Mouse (Mus musculus): ENCODE data around the gene Cep83. TPM values are rescaled to one million over a fixed set of nuclear protein-coding genes. Genes with fewer than 3 reads are reported as not detected.
A peak's percentile ranks its signal among the peaks of the same experiment; 100 is the strongest.
"Not testable (repeated sequence)": the region's sequence is repeated elsewhere in the genome, so short reads cannot be mapped to it uniquely, and the experiment has no call there.

Gene Cep83
- total RNA-seq (2021), result 10 to 100 TPM; 20.0 to 21.7 TPM
- long read RNA-seq, experiment 1, transcript Cep83-201 (16 exons, 3,639 nt), result major isoform, 33 of 43 reads
- long read RNA-seq, experiment 1, partial matches to known transcripts, result 3 of 43 reads
- long read RNA-seq, experiment 1, other reads (novel, unspliced or antisense), result 4 of 43 reads
- long read RNA-seq, experiment 2, transcript Cep83-204 (4 exons, 1,842 nt), result minor isoform, 7 of 39 reads
- long read RNA-seq, experiment 2, transcript Cep83-201 (16 exons, 3,639 nt), result major isoform, 24 of 39 reads
- long read RNA-seq, experiment 2, partial matches to known transcripts, result 4 of 39 reads
- long read RNA-seq, experiment 2, other reads (novel, unspliced or antisense), result 4 of 39 reads

GRCm38 (mm10) chr10:94688420-94689175 lies at the start of gene Cep83:
Cep83 (plus strand) TSS chr10:94688654.
- DNase-seq (ENCODE audit: low spot score), result peak; percentile 93

GRCm38 (mm10) chr10:94639281-94639680 lies 49.2 kb upstream of the Cep83 start:
- no peak for DNase-seq (ENCODE audit: low spot score)

GRCm38 (mm10) chr10:94640067-94640466 lies 48.4 kb upstream of the Cep83 start:
- no peak for DNase-seq (ENCODE audit: low spot score)

- DNase-seq (ENCODE audit: low spot score), result no peak
Observed at GRCm38 (mm10) chr10:94664036-94664435, 24.4 kb upstream of the Cep83 start.

GRCm38 (mm10) chr10:94664455-94664854 lies 24.0 kb upstream of the Cep83 start:
- no peak for DNase-seq (ENCODE audit: low spot score)

- DNase-seq (ENCODE audit: low spot score), result no peak
Observed at GRCm38 (mm10) chr10:94668147-94668546, 20.3 kb upstream of the Cep83 start.

- no peak for DNase-seq (ENCODE audit: low spot score)
Observed at GRCm38 (mm10) chr10:94687801-94688419, 544 bp upstream of the Cep83 start.

- no peak for DNase-seq (ENCODE audit: low spot score)
Observed at GRCm38 (mm10) chr10:94689176-94689510, 689 bp downstream of the Cep83 start.

GRCm38 (mm10) chr10:94690376-94690775 lies 1.9 kb downstream of the Cep83 start:
- DNase-seq (ENCODE audit: low spot score), result no peak

GRCm38 (mm10) chr10:94692163-94692562 lies 3.7 kb downstream of the Cep83 start:
- DNase-seq (ENCODE audit: low spot score), result no peak

- no peak for DNase-seq (ENCODE audit: low spot score)
Observed at GRCm38 (mm10) chr10:94705643-94706258, 17.3 kb downstream of the Cep83 start.

GRCm38 (mm10) chr10:94706695-94707094 lies 18.2 kb downstream of the Cep83 start:
- no peak for DNase-seq (ENCODE audit: low spot score)

- no peak for DNase-seq (ENCODE audit: low spot score)
Observed at GRCm38 (mm10) chr10:94709622-94710319, 21.3 kb downstream of the Cep83 start.

- DNase-seq (ENCODE audit: low spot score), result no peak
Observed at GRCm38 (mm10) chr10:94710320-94710695, 21.9 kb downstream of the Cep83 start.

GRCm38 (mm10) chr10:94720300-94720699 lies 31.8 kb downstream of the Cep83 start:
- DNase-seq (ENCODE audit: low spot score), result no peak

GRCm38 (mm10) chr10:94728053-94728452 lies 39.6 kb downstream of the Cep83 start:
- not testable (repeated sequence) for DNase-seq (ENCODE audit: low spot score)

GRCm38 (mm10) chr10:94730445-94730844 lies 42.0 kb downstream of the Cep83 start:
- DNase-seq (ENCODE audit: low spot score), result no peak

- no peak for DNase-seq (ENCODE audit: low spot score)
Observed at GRCm38 (mm10) chr10:94734829-94735228, 46.4 kb downstream of the Cep83 start.

- no peak for DNase-seq (ENCODE audit: low spot score)
Observed at GRCm38 (mm10) chr10:94740221-94740620, 51.8 kb downstream of the Cep83 start.

GRCm38 (mm10) chr10:94741459-94741858 lies 53.0 kb downstream of the Cep83 start:
- no peak for DNase-seq (ENCODE audit: low spot score)

GRCm38 (mm10) chr10:94747011-94747410 lies 58.6 kb downstream of the Cep83 start:
- peak; percentile 82 for DNase-seq (ENCODE audit: low spot score)

All from gastrocnemius, adult 18-20 months (tissue).